Mouse (Mus musculus) ovary, postnatal 36 days (tissue): ENCODE measurements around the gene Epor.

ENCODE experiments used
- DNase-seq: peaks from one replicate; pipeline ENCODE4 v3.0.0; 2022; ENCODE audit warnings: low spot score, mixed read lengths

Gene Epor

GRCm38 (mm10) chr9:21936692-21937570 lies 26.4 kb downstream of the Epor start, which contains the start of gene Plppr2:
TSS of gene Plppr2 (plus strand) at chr9:21937033.
- DNase-seq = peak; percentile 96

- no peak for DNase-seq
Observed at GRCm38 (mm10) chr9:21935466-21936131, 27.7 kb downstream of the Epor start.

GRCm38 (mm10) chr9:21934021-21934420 lies 29.3 kb downstream of the Epor start:
- no peak for DNase-seq

GRCm38 (mm10) chr9:21932445-21933137 lies 30.7 kb downstream of the Epor start:
- no peak for DNase-seq

- no peak for DNase-seq
Observed at GRCm38 (mm10) chr9:21932006-21932405, 31.3 kb downstream of the Epor start.

GRCm38 (mm10) chr9:21929208-21929607 lies 34.1 kb downstream of the Epor start:
- DNase-seq = no peak

- DNase-seq = peak; percentile 89
Observed at GRCm38 (mm10) chr9:21927208-21927753, 36.0 kb downstream of the Epor start, which contains the start of the genes Ccdc159 and Tmem205. TSS of gene Ccdc159 (plus strand) at chr9:21927471. TSS of gene Tmem205 (minus strand) at chr9:21927556.

GRCm38 (mm10) chr9:21926784-21927183 lies 36.5 kb downstream of the Epor start:
- DNase-seq = no peak

- no peak for DNase-seq
Observed at GRCm38 (mm10) chr9:21926155-21926554, 37.2 kb downstream of the Epor start.

- no peak for DNase-seq
Observed at GRCm38 (mm10) chr9:21925506-21925905, 37.8 kb downstream of the Epor start.

GRCm38 (mm10) chr9:21925034-21925433 lies 38.3 kb downstream of the Epor start:
- no peak for DNase-seq

GRCm38 (mm10) chr9:21924099-21924493 lies 39.2 kb downstream of the Epor start:
- DNase-seq = peak; percentile 85

GRCm38 (mm10) chr9:21923490-21924098 lies 39.7 kb downstream of the Epor start:
- no peak for DNase-seq

GRCm38 (mm10) chr9:21923036-21923435 lies 40.3 kb downstream of the Epor start:
- DNase-seq = no peak

GRCm38 (mm10) chr9:21918692-21919384 lies 44.5 kb downstream of the Epor start:
- DNase-seq = no peak

- DNase-seq = peak; percentile 97
Observed at GRCm38 (mm10) chr9:21918035-21918592, 45.2 kb downstream of the Epor start, which contains the start of gene Rab3d. TSS of gene Rab3d (minus strand) at chr9:21918192.

GRCm38 (mm10) chr9:21917493-21918034 lies 45.7 kb downstream of the Epor start:
- DNase-seq = peak; percentile 44

- DNase-seq = no peak
Observed at GRCm38 (mm10) chr9:21916851-21917492, 46.3 kb downstream of the Epor start.

- DNase-seq = no peak
Observed at GRCm38 (mm10) chr9:21909474-21910223, 53.7 kb downstream of the Epor start.
